Mouse (Mus musculus): Measurements from ENCODE around the gene Trim66.

DNA sequence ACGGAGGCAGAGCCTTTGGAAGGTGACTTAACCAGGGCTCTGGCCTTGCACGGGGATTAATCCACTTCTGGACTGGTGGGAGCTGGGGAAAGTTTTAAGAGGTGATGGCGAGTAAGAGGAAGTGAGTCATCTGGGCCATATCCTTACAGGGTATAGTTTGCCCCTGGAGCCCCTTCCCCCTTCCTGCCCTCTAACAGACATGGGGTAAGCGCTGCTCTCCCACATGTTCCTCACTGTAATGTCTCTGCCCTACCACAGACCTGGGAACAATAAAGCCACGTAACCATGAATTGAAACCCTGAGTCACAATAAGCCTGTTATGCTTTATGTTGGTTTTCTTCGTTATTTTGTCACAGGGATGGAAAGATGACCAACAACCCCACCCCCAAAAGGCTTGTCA is 51.4 kb downstream of the Trim66 start:
- TF ChIP-seq GATA1 (IDR thresholded peaks at IDR 0.05; ENCODE audit: borderline replicate concordance, low read length): no peak
- TF ChIP-seq FLI1 (IDR thresholded peaks at IDR 0.05; ENCODE audit: low read length): no peak

Measured in megakaryocyte, embryonic 14.5 days (primary cell).